Mouse (Mus musculus) bone marrow macrophage, adult 2 months (primary cell): Measurements from ENCODE around the gene Myo3a. TPM values are rescaled to one million over a fixed set of nuclear protein-coding genes. Genes with fewer than 3 reads are reported as not detected.

Experiments used
- H3K27ac ChIP-seq: 2 replicates; pipeline ENCODE4 v1.5.1; 2012; ENCODE audit warnings: low read depth, low read length; ENCODE audit not compliant: insufficient read depth
- H3K4me1 ChIP-seq: 2 replicates; pipeline ENCODE4 v1.6.1; 2012; ENCODE audit warnings: low read length; ENCODE audit not compliant: control insufficient read depth, insufficient read depth
- H3K4me3 ChIP-seq: 2 replicates; pipeline ENCODE4 v1.5.1; 2012; ENCODE audit warnings: mild to moderate bottlenecking, low read length, moderate library complexity; ENCODE audit not compliant: insufficient read depth
- CTCF ChIP-seq: IDR thresholded peaks from 2 replicates; pipeline ENCODE4 v1.5.1; 2012; ENCODE audit warnings: low read depth, mild to moderate bottlenecking, low read length, moderate library complexity
- POLR2A ChIP-seq: IDR thresholded peaks from 2 replicates; pipeline ENCODE4 v1.6.1; 2012; ENCODE audit warnings: mild to moderate bottlenecking, low read depth, low read length, borderline replicate concordance
- polyA plus RNA-seq: library from polyadenylated mRNA; stranded (reverse); fragments of >200 nt; gene quantifications from 2 replicates; pipeline ENCODE4 v1.2.4, GENCODE M21; 2012; ENCODE audit not compliant: missing spikeins, insufficient read depth, insufficient read length

Gene Myo3a
- not detected in 2 replicates for polyA plus RNA-seq

DNA sequence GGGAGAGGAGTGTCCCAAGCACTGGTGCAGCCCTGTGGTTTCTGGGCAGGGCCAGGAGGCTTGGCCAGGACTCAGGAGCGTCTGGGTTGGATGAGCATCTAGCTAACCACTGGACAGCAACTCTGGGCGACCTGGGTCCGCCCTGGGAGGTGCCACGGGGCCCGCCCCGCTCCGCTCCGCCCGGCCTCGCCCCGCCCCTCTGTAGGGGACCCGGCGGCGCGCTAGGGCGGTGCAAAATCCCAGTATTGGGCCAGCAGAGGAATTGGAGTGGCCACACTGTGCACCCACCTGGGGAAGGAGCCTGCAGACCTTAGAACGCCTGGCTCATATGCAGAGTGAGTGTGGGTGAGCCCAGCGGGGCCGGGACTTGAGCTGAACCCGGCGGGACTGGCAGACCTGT is at the start of gene Myo3a:
Gene Myo3a (plus strand): TSS at position 196 of the 400 bp plus-strand sequence.
- TF ChIP-seq POLR2A (no peak), CTCF (no peak)
- Histone ChIP-seq H3K27ac (no peak within 1 kb of the TSS), H3K4me3 (no peak within 1 kb of the TSS)

DNA sequence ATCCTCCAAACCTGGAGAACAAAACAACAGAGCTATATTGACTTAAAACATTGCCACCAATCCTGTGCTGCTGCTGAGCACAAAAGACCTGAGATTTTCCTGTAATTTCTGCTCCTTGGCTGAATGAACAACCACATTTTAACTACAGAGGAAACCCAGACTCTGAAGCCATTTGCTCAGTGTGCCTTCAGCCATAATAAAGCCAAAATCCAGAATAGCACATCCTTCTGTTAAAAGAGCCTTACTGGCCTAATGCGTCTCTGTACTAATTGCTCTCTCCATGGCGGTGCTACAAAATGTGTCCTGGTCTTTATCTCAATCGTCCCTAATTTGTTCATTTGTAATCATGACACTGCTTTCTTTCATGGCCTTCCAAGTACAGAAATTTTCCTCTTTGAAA is 23.2 kb downstream of the Myo3a start:
- H3K27ac ChIP-seq: no peak overlapping the region
- H3K4me3 ChIP-seq: no peak overlapping the region
- TF ChIP-seq CTCF: no peak
- no peaks in the 10 kb centered on the region for H3K4me1 ChIP-seq

More for the DNA sequence above, at the start of gene Myo3a:
- H3K4me1 ChIP-seq: no peaks in the 10 kb centered on the region

DNA sequence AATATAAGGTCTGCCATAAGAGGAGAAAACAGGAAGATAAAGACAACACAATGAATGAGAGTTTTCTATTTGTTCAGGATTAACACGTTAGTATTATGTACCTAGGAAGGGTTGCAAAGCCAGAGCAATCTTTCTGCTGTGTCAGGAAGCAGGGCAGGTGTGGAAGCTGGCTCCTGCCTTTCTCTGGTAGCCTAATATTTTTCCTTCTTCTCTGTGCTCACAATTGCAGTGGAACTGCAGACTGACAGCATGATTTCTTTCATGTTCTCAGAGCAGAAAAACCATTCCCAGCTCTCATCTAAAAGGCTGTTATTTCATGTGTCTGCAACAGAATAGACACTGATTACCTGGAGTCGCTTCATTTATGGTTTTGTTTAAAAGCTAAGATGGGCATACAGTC is 23.7 kb downstream of the Myo3a start:
- Histone ChIP-seq H3K4me3 (no peak overlapping the region), H3K4me1 (no peaks in the 10 kb centered on the region), H3K27ac (no peak overlapping the region)
- TF ChIP-seq POLR2A (no peak), CTCF (no peak)

DNA sequence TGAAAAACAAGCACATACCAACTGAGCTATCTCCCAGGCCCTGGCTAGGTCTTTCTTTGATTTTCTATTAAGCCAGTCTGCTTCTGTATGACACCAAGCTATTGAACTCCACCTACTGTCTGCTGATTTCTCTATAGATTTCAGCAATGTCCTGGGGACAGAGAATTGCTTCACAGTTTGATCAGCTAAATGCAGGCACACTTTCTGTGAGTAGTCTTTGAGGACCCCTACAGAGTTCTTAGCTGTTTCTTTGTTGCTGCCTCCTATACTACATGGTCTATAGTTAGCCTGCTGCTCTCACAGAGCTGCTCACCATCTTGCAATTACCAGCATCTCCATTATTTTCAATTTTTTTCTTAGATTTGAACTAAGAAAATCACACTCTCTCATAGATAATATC is 28.3 kb downstream of the Myo3a start:
- H3K4me3 ChIP-seq: no peak overlapping the region
- no peaks in the 10 kb centered on the region for H3K4me1 ChIP-seq
- H3K27ac ChIP-seq: no peak overlapping the region
- TF ChIP-seq CTCF: no peak
- TF ChIP-seq POLR2A: no peak

DNA sequence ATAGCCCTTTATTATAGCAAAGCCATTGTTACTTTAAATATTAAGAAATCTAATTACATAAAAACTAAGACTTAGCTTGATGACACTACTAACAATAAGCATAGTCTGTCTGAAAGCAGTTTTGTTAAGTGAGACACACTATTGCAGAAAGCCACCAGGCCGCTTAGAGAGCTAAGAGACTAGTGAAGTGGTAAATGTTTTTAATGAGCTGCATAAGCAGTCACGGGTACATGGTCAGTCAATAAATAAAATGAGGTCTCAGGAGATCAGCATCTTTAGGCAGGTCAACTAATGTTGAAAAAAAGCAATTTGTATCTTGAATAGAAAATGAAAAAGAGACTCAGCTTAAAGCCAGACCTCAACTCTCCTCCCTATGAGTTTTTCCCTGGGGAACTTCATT is 44.3 kb downstream of the Myo3a start:
- TF ChIP-seq CTCF (no peak), POLR2A (no peak)
- no peaks in the 10 kb centered on the region for H3K4me1 ChIP-seq
- no peak overlapping the region for H3K27ac ChIP-seq
- H3K4me3 ChIP-seq: no peak overlapping the region

DNA sequence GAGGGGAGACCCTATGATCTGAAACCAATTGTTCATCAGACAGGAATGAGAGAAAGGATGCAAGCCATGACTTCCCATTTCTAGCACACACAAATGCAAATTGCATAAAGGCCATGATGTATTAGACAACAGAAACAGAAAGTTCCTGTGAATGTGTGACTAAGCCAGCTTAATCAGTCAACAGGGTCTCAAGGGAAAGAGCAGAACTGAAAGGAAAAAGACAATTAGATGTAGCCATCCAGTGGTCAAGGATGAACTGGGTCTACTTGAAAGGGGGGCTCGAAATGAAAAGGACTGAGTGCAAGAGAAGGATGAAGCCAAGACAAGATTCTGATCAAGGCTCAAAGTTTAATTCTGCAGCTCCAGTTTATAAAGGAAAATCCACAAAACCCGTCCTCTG is 58.1 kb downstream of the Myo3a start:
- TF ChIP-seq CTCF (no peak), POLR2A (no peak)
- Histone ChIP-seq H3K27ac (no peak overlapping the region), H3K4me3 (no peak overlapping the region), H3K4me1 (no peaks in the 10 kb centered on the region)

DNA sequence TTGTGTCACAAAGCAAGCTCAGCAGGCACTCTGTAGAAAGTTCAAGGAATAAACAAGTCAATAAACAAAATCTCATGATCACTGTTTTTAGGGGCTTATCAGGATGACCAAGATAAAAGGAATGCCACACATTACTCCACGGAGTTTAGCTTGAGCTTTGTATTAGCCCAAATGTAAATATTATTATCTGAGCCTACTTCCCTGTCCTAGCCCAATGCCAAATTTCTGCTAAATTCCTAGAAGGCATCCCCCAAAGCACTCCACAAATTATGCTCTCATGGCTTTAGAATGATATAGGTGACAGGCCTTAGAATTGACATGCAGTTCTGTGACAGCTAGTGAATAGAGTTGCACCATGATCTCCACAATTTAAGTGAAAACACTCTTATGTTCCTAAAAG is 58.5 kb downstream of the Myo3a start:
- no peak overlapping the region for H3K4me3 ChIP-seq
- H3K4me1 ChIP-seq: no peaks in the 10 kb centered on the region
- no peak overlapping the region for H3K27ac ChIP-seq
- no peak for TF ChIP-seq CTCF
- no peak for TF ChIP-seq POLR2A

DNA sequence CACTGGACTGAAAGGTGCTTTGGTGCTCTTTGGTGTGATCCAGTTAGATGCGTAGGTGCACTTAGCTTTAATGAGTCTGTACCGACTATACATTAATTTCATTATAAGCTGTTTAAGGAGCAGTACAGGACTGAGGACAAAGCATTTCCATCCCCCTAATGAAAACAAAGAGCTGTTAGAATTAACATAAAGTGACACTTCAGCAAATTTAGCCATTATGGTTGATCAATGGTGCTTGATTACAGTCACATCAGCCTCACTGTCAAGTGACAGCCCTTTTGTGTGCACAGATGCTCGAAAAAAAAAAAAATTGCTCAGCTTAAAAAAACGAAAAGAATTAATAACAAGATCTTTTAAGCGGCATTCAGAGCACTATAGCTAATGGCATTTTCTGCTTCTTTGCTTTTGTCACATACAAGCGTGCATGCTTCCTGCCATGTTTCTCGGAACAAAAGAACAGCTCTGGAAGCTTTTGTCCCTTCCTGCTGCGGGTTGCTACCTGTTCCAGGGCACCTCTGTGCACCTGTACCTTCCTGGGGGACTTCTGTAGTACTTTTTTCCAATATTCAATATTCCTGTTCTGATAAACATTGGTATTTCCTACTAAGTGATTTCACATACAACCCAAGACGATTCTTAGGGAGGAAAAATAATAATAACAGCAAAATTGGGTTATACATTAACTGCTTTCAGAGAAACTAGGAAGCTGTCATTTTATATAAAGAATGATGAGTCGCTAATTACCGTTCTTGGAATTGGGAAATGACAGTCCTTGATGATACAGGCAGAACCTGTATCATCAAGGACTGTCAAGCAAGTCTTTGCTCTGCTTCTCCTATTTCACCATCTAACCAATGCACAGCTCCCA is 66.5 kb downstream of the Myo3a start:
- H3K27ac ChIP-seq: no peak overlapping the region
- TF ChIP-seq POLR2A: no peak
- no peak for TF ChIP-seq CTCF
- no peaks in the 10 kb centered on the region for H3K4me1 ChIP-seq
- no peak overlapping the region for H3K4me3 ChIP-seq

DNA sequence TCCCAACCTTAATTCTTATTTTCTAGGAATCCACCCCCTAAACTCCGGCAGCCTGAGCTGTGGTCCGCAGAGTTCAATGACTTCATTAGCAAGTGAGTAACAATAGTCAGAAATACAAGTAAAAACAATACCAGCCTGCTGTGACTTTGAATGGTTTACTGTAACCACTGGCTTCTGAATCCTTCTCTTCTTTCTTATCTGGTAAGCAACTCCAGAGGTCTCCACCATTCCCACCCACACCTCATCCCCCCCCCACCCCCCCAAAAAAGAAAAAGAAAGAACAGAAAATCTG is 67.1 kb downstream of the Myo3a start:
- H3K27ac ChIP-seq: no peak overlapping the region
- no peak overlapping the region for H3K4me3 ChIP-seq
- H3K4me1 ChIP-seq: no peaks in the 10 kb centered on the region
- no peak for TF ChIP-seq CTCF
- no peak for TF ChIP-seq POLR2A

DNA sequence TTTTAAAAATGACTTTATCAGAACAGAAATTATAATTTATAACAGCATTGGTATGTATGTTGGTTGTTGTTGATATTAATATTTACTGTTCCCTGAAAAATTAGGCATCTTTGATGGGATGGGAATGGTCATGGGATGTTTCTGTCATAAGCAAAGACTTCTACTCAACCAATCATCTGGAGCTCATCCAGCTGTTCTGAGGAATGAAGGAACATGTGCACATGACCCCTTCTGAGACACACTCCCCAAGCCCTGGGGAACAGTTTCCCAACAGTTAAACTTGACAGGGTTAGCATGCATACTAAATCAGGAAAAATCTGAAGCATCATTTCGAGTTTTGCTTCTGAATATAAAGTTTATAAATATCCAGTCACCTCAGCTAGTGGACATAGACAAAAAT is 70.6 kb downstream of the Myo3a start:
- H3K4me1 ChIP-seq: no peaks in the 10 kb centered on the region
- no peak for TF ChIP-seq CTCF
- no peak for TF ChIP-seq POLR2A
- H3K27ac ChIP-seq: no peak overlapping the region
- H3K4me3 ChIP-seq: no peak overlapping the region
